Mouse (Mus musculus) lung, postnatal 0 days (tissue): ENCODE results near the gene Scfd1.

Source experiments
- CTCF ChIP-seq: IDR thresholded peaks from 2 replicates; pipeline ENCODE4 v1.5.1; 2016; ENCODE audit warnings: antibody characterized with exemption, mild to moderate bottlenecking
- EP300 ChIP-seq: IDR thresholded peaks from 2 replicates; pipeline ENCODE4 v1.6.1; 2016; ENCODE audit warnings: antibody characterized with exemption, mild to moderate bottlenecking, control low read depth

DNA sequence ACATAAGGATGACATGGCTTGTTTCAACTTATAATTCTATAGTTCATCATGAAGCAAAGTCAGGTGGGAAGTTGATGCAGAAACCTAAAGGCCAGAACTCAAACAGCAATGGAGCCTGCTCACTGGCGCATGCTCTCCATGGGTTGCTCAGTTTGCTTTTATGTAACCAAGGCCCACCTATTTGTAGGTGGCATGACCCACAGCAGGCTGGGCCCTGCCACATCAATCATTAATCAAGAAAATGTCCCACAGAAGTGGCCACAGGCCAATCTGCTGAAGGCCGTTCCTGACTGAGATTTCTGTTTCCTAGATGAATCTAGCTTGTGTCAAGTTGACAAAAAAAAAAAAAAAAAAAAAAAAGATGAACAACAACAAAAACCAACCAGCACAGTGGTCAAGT, 103.9 kb downstream of the Scfd1 start:
- TF ChIP-seq EP300 (no peak), CTCF (no peak)
